Mouse (Mus musculus) heart, adult 18-20 months (tissue): Measurements from ENCODE around the gene Olfr350. TPM values are rescaled to one million over a fixed set of nuclear protein-coding genes. Genes with fewer than 3 reads are reported as not detected.

Source experiments
- DNase-seq, 2 experiments: peaks; one replicate each; pipeline ENCODE4 v3.0.0; 2021 to 2022; ENCODE audit warnings: mixed read lengths in 1 of 2
- long read RNA-seq, 2 experiments: library from polyadenylated mRNA; stranded (forward); transcript quantifications; one replicate each; pipeline ENCODE4 v2.0.0; 2021
- total RNA-seq, 2 experiments: library from RNA; stranded (reverse); gene quantifications; 2 replicates each; pipeline ENCODE4 v1.2.3; 2021

Olfr350 gene
- not detected for total RNA-seq
- long read RNA-seq, experiment 1: 0 reads
- long read RNA-seq, experiment 2: 0 reads

DNA sequence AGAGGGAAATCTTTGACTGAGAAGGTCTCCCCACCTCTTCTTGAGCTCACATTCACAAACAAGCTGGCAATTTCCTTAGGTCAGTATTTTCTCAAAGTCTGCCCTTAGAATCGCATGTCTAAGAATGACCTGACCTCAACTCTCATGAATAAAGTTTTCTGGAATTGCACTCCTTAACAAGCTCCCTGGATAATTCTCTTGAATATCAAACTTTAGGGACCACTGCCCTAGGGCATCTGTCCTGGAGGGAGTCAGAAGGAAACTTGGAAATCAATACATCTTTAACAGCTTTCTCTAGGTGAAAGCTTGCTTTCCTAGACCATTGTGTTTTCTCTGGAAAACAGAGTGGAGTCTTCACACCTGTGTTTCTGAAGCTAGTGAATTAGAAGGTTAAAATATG is at the start of gene Olfr350:
TSS of gene Olfr350 (plus strand) at position 301 of the 400 bp plus-strand sequence.
- no peak for DNase-seq

- no peak for DNase-seq
Observed at GRCm38 (mm10) chr2:36816932-36817331, 29.2 kb upstream of the Olfr350 start, which contains the start of gene Olfr3. Olfr3 (minus strand) TSS chr2:36817032.

GRCm38 (mm10) chr2:36862560-36862959 is 16.4 kb downstream of the Olfr350 start, which contains the start of gene Olfr351:
Olfr351 (minus strand) TSS chr2:36862660.
- DNase-seq: no peak

DNA sequence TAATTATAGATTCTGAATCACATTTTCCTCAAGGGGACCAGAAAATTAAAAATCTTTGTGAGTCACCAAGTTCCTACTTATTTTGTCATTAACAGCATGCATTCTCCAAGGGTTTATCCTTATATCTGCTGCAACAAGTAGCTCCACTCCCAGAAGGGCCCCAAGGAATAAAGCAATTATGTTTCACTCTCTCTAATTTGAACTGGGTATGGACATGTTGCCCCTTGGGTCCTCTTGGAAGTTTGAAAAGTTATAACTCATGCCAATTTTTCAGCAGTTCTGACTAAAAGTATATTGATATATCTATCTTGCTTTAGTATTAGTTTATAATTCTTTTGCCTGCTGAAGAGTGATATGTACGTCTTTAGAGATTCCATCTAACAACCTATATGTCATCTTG is 22.1 kb downstream of the Olfr350 start, which contains the start of gene Olfr352:
TSS of gene Olfr352 (plus strand) at position 301 of the 400 bp plus-strand sequence.
- no peak for DNase-seq

DNA sequence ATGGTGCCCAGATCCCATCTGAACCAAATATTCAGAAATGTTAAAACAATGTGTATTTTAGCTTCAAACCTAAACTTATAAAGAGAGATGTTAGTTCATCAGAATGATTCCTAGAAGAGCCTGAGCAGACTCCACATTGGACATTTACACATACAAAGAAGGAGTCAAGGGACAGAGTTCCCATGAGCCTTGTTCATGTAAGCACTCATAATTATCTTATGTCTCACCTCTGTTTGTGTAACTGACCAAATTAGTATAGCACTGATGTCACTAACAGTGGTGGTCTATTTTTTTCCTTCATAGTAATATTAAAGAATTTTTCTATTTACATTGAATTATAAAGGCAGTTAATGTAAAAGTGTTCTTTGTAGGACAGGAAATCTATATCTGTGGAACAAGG is 46.7 kb downstream of the Olfr350 start, which contains the start of gene Olfr353:
TSS of gene Olfr353 (minus strand) at position 101 of the 400 bp plus-strand sequence.
- DNase-seq: no peak

DNA sequence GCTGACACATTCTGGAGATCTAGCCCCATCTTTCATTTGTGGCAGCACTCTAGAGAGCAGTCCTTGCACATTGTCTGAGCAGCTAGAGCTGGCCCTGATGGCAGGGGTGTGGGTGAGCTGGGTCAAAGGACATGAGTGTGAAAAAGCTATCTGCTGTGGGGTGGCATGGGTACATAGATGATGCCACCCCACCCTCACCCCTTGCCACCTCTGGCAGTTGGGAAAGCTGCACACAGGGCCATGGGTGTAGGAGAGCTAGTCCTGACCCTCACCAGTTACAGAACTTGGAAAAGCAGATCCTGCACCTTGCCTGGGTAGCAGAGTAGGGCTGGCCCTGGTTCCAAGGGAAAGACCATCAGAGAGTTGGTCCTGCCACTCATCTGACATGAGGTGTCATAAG is 51.0 kb downstream of the Olfr350 start:
- no peak for DNase-seq

Other genes with a start within 250 kb of the Olfr350 start
- not detected for gene Olfr345, start 206.3 kb upstream of the Olfr350 start, total RNA-seq
- gene Olfr346, start 160.5 kb upstream of the Olfr350 start, total RNA-seq: not detected
- not detected for gene Olfr347, start 114.4 kb upstream of the Olfr350 start, total RNA-seq
- not detected for gene Olfr348, start 62.0 kb upstream of the Olfr350 start, total RNA-seq
- not detected for gene Olfr50, start 55.8 kb upstream of the Olfr350 start, total RNA-seq
- gene Olfr3, start 29.3 kb upstream of the Olfr350 start, total RNA-seq: not detected
- gene Olfr351, start 16.4 kb downstream of the Olfr350 start, total RNA-seq: not detected
- gene Olfr352, start 22.1 kb downstream of the Olfr350 start, total RNA-seq: not detected
- gene Olfr353, start 46.6 kb downstream of the Olfr350 start, total RNA-seq: not detected
- not detected for gene Olfr354, start 59.4 kb downstream of the Olfr350 start, total RNA-seq
- not detected for gene Olfr355, start 82.6 kb downstream of the Olfr350 start, total RNA-seq
- gene Olfr356, start 90.8 kb downstream of the Olfr350 start, total RNA-seq: not detected
- gene Olfr357, start 147.5 kb downstream of the Olfr350 start, total RNA-seq: not detected
- gene Olfr358, start 163.0 kb downstream of the Olfr350 start, total RNA-seq: not detected
- gene Olfr360, start 219.4 kb downstream of the Olfr350 start, total RNA-seq: not detected
- gene Olfr361, start 243.0 kb downstream of the Olfr350 start, total RNA-seq: not detected